ENCODE assay signal across 8 mouse cellular contexts in genomic region chr1:100180050-100180449, GRCm38 (mm10).
DNase-seq lines count a peak whose midpoint lies in the region; ATAC-seq lines count a peak whose summit lies in the region.

No protein-coding gene starts in this region.

- H3K36me3 ChIP-seq in heart, embryonic 15.5 days = no peaks in the 10 kb centered on the region
- no peaks in the 10 kb centered on the region for H3K36me3 ChIP-seq in limb, embryonic 12.5 days

- no peaks in the 10 kb centered on the region for H3K4me1 ChIP-seq in heart, embryonic 15.5 days (replicated peaks)
- H3K4me1 ChIP-seq in limb, embryonic 12.5 days (replicated peaks) = no peaks in the 10 kb centered on the region

- H3K9me3 ChIP-seq in heart, embryonic 15.5 days (replicated peaks) = no peaks in the 10 kb centered on the region
- H3K9me3 ChIP-seq in limb, embryonic 12.5 days = no peaks in the 10 kb centered on the region

- intact Hi-C loops in heart, postnatal 25 days (cut with DNase I) = no loop called here

- H3K4me2 ChIP-seq in heart, embryonic 15.5 days = no peak overlapping the region
- no peak overlapping the region for H3K4me2 ChIP-seq in limb, embryonic 12.5 days

- 73% methylated on average over 5 of the region's 5 CpGs for WGBS in heart, embryonic 15.5 days
- WGBS in limb, embryonic 12.5 days = 84% methylated on average over 5 of the region's 5 CpGs

- no peak overlapping the region for H3K4me3 ChIP-seq in heart, embryonic 15.5 days
- H3K4me3 ChIP-seq in limb, embryonic 12.5 days (replicated peaks) = no peak overlapping the region

- no peak overlapping the region for H3K9ac ChIP-seq in heart, embryonic 15.5 days
- H3K9ac ChIP-seq in limb, embryonic 12.5 days (replicated peaks) = no peak overlapping the region

- H3K27ac ChIP-seq in heart, embryonic 15.5 days = no peak overlapping the region
- H3K27ac ChIP-seq in limb, embryonic 12.5 days = no peak overlapping the region

- H3K27me3 ChIP-seq in heart, embryonic 15.5 days = no peaks in the 10 kb centered on the region
- no peaks in the 10 kb centered on the region for H3K27me3 ChIP-seq in limb, embryonic 12.5 days

- peak; percentile 5 to 29 for DNase-seq in heart, adult 18-20 months
- no peak for DNase-seq in heart, postnatal 25 days (ENCODE audit: low spot score)
- peak; percentile 96 for DNase-seq in CD4-positive, CD25-positive, alpha-beta regulatory T cell, adult 2 months (ENCODE audit: low read depth, low spot score)
- peak; percentile 99 for DNase-seq in c-Kit-positive CD71-positive TER-119-positive erythroid progenitor cells, embryonic 14.5 days (ENCODE audit: low spot score)
- DNase-seq in neural tube, embryonic 10.5 days (ENCODE audit: extremely low spot score, low spot score) = peak; percentile 88
- no peak for DNase-seq in layer of hippocampus, adult 18-20 months (ENCODE audit: low spot score in 2 of 2)

- peak; percentile 99 for ATAC-seq in heart, embryonic 15.5 days (replicated peaks; ENCODE audit: insufficient number of reproducible peaks, insufficient read depth, low FRiP score, low read depth)
- ATAC-seq in limb, embryonic 12.5 days (ENCODE audit: insufficient number of reproducible peaks, insufficient read depth, low FRiP score, low TSS enrichment, low read depth) = peak; percentile 100

Comparison
In these comparisons a context has a peak if more than half of its experiments do, and no peak if none do; other contexts are left out.
1. DNase-seq: peak in heart, adult 18-20 months (2 of 2), CD4-positive, CD25-positive, alpha-beta regulatory T cell, adult 2 months (single experiment), c-Kit-positive CD71-positive TER-119-positive erythroid progenitor cells, embryonic 14.5 days (single experiment) and neural tube, embryonic 10.5 days (single experiment); none in heart, postnatal 25 days (single experiment) and layer of hippocampus, adult 18-20 months (0 of 2).